Mouse (Mus musculus): ENCODE data around the gene Atp6v0c. TPM values are rescaled to one million over a fixed set of nuclear protein-coding genes. Genes with fewer than 3 reads are reported as not detected.

Gene Atp6v0c
- total and polyA plus RNA-seq, 3 experiments = 65.5 to 285 (median 189) TPM

DNA sequence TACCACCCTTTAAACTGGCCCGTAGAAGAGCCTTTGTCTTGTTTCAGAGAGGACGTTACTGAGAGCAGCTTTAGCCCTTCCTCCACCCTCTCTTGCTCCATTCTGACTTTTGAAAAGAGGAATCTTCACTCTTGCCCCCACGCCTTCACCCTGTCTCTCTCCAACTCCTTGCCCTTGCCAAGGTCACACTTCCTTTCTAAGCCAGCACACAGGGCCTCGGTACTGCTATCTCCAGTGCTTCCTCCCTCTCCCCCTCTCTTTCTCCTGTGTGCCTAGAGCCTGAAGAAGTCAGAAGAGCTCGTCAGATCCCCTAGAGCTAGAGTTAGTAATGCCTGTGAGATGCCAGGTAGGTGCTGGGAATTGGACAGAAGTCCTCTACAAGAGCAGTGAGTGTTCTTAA is 1.2 kb upstream of the Atp6v0c start:
- H3K4me3 ChIP-seq (ENCODE audit: low read depth, low read length) = no peak overlapping the region
- TF ChIP-seq TAL1 (conservative IDR thresholded peaks at IDR 0.05; ENCODE audit: low read depth, low read length) (no peak), GATA1 (IDR thresholded peaks at IDR 0.05; ENCODE audit: borderline replicate concordance, low read length) (no peak), POLR2AphosphoS5 (IDR thresholded peaks at IDR 0.05; ENCODE audit: insufficient replicate concordance, low read depth, low read length) (no peak), CTCF (IDR thresholded peaks at IDR 0.05; ENCODE audit: low read depth, low read length) (no peak), GATA2 (IDR thresholded peaks at IDR 0.05; ENCODE audit: borderline replicate concordance, low read depth, low read length) (no peak)
- no peaks in the 10 kb centered on the region for H3K9me3 ChIP-seq (replicated peaks)
- DNase-seq (ENCODE audit: low spot score) (no peak), ATAC-seq (ENCODE audit: extremely low read depth, insufficient number of reproducible peaks, low FRiP score, poor library complexity, severe bottlenecking) (no peak)
- peaks cover 68% of the 10 kb centered on the region for H3K4me1 ChIP-seq (ENCODE audit: insufficient read depth, low read depth, low read length)
- H3K36me3 ChIP-seq (replicated peaks) = peaks cover 35% of the 10 kb centered on the region
- H3K27me3 ChIP-seq (ENCODE audit: insufficient read depth, low read length) = no peaks in the 10 kb centered on the region

DNA sequence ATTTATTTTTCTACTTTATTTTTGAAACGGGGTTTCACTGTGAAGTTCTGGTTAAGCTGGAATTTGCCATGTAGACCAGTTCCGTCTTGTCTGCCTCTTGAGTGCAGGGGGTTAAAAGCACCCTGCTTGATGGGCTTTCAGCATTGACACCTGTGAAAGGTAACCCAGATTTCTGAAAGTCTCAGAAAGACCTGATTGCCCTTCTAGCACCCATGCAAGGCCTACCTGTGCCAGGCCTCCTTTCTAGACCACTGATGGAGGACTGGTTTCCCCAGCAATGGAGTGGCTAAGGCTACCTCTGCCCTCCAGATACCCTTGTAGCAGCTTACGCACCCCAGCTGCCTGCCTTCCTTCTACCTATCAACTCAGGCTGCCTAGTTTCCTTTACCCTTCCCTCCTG is 623 bp upstream of the Atp6v0c start:
- Histone ChIP-seq H3K4me1 (ENCODE audit: insufficient read depth, low read depth, low read length) (peaks cover 71% of the 10 kb centered on the region), H3K4me3 (ENCODE audit: low read depth, low read length) (peak overlapping the region; percentile 82)

DNA sequence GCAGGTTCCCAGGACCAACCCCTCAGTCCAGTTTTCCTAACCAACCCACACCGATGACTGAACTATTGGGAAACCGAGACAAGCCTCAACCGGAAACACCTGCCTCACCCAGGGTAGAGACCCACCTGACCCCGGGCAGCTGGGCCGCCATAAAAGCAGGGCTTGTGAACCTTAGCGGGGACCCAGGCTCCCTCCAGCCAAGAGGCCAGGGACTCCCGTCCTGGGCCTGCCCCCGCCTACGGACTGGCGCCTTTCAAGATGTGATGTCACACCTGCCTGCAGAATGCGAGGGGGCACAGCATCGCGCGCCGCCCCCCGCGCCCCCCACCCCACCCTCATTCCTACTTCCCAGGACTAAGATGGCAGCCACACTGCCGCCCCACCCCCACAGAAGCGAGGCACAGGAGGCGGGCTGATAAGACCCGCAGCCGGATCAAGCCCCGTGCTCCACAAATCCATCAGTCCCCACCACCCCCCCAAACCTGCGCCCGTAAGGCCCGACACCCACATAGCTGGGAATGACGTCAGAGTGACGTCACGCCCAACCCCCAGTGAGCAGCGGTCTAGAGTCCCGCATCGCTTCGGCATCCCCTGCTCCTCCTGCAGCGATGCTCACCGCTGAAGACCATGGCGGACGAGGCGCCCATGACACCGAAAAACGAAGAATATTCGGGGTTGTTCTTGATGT is 768 bp downstream of the Atp6v0c start:
- Histone ChIP-seq H3K9me3 (replicated peaks) (no peaks in the 10 kb centered on the region), H3K4me3 (ENCODE audit: low read depth, low read length) (peak overlapping the region; percentile 82), H3K36me3 (replicated peaks) (peaks cover 37% of the 10 kb centered on the region), H3K4me1 (ENCODE audit: insufficient read depth, low read depth, low read length) (peaks cover 68% of the 10 kb centered on the region), H3K27me3 (ENCODE audit: insufficient read depth, low read length) (no peaks in the 10 kb centered on the region)
- TF ChIP-seq GATA2 (IDR thresholded peaks at IDR 0.05; ENCODE audit: borderline replicate concordance, low read depth, low read length) (no peak), TAL1 (conservative IDR thresholded peaks at IDR 0.05; ENCODE audit: low read depth, low read length) (no peak), GATA1 (IDR thresholded peaks at IDR 0.05; ENCODE audit: borderline replicate concordance, low read length) (no peak), CTCF (IDR thresholded peaks at IDR 0.05; ENCODE audit: low read depth, low read length) (no peak), POLR2AphosphoS5 (IDR thresholded peaks at IDR 0.05; ENCODE audit: insufficient replicate concordance, low read depth, low read length) (no peak)
- ATAC-seq (ENCODE audit: extremely low read depth, insufficient number of reproducible peaks, low FRiP score, poor library complexity, severe bottlenecking) = no peak
- DNase-seq (ENCODE audit: low spot score) = peak; percentile 45

More for the DNA sequence above, 623 bp upstream of the Atp6v0c start:
- H3K36me3 ChIP-seq (replicated peaks) = peaks cover 39% of the 10 kb centered on the region
- H3K9me3 ChIP-seq (replicated peaks) = no peaks in the 10 kb centered on the region
- no peak for ATAC-seq (ENCODE audit: extremely low read depth, insufficient number of reproducible peaks, low FRiP score, poor library complexity, severe bottlenecking)
- no peaks in the 10 kb centered on the region for H3K27me3 ChIP-seq (ENCODE audit: insufficient read depth, low read length)
- TF ChIP-seq GATA2 (IDR thresholded peaks at IDR 0.05; ENCODE audit: borderline replicate concordance, low read depth, low read length) (no peak), TAL1 (conservative IDR thresholded peaks at IDR 0.05; ENCODE audit: low read depth, low read length) (no peak), GATA1 (IDR thresholded peaks at IDR 0.05; ENCODE audit: borderline replicate concordance, low read length) (no peak), CTCF (IDR thresholded peaks at IDR 0.05; ENCODE audit: low read depth, low read length) (no peak), POLR2AphosphoS5 (IDR thresholded peaks at IDR 0.05; ENCODE audit: insufficient replicate concordance, low read depth, low read length) (no peak)
- no peak for DNase-seq (ENCODE audit: low spot score)

DNA sequence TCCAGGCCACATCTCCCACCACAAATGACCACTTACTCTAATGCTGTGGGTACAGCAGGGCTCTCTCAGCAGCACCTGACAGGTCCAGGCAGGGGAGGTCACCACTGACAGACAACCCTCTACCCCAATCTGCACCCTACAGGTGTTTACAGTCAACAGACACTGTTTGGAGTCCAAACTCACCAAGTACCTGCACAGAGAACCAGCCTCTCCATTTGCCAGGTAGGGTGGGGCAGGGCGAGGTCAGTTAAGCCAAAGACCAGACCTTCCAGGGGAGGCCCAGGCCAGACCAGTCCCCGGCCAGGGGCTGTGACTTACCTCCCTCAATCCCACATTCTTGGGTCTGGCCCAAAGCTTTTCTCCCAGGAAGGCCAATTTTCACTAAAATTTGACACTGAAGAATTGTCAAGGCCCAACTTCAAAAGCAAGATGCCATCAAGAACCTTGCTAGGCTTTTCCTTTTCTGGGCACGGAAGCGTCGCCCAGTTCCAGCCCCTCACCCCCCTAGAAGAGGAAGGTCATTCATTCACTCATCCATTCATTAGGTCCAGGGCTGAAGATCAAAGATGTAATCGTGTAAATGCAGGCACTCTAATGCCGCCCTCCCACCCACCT is 1.5 kb downstream of the Atp6v0c start:
- Histone ChIP-seq H3K9me3 (replicated peaks) (no peaks in the 10 kb centered on the region), H3K27me3 (ENCODE audit: insufficient read depth, low read length) (no peaks in the 10 kb centered on the region), H3K4me1 (ENCODE audit: insufficient read depth, low read depth, low read length) (peaks cover 68% of the 10 kb centered on the region), H3K4me3 (ENCODE audit: low read depth, low read length) (peak overlapping the region; percentile 82), H3K36me3 (replicated peaks) (peaks cover 37% of the 10 kb centered on the region)
- DNase-seq (ENCODE audit: low spot score) (no peak), ATAC-seq (ENCODE audit: extremely low read depth, insufficient number of reproducible peaks, low FRiP score, poor library complexity, severe bottlenecking) (no peak)
- TF ChIP-seq CTCF (IDR thresholded peaks at IDR 0.05; ENCODE audit: low read depth, low read length) = no peak
- no peak for TF ChIP-seq GATA2 (IDR thresholded peaks at IDR 0.05; ENCODE audit: borderline replicate concordance, low read depth, low read length)
- TF ChIP-seq TAL1 (conservative IDR thresholded peaks at IDR 0.05; ENCODE audit: low read depth, low read length) = no peak
- TF ChIP-seq POLR2AphosphoS5 (IDR thresholded peaks at IDR 0.05; ENCODE audit: insufficient replicate concordance, low read depth, low read length) = no peak
- no peak for TF ChIP-seq GATA1 (IDR thresholded peaks at IDR 0.05; ENCODE audit: borderline replicate concordance, low read length)

DNA sequence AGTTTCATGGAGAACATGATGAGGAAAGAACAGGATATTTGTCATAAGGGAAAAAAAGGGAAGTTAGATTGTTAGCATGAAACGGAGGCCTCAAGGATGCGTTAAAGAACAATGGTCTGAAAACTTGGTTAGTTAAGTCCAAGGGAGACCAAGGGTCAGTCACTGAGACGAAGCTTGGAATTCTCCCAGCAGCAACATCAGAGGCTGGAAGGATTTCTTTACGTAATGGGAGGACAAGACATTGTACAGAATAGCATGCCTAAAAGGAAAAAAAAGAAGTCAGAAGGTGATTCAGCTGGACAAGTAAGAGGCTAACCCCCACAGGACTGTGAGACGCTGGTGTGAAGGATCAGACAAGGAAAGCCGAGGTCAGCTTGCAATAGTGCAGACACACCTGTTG is 2.4 kb downstream of the Atp6v0c start:
- Histone ChIP-seq H3K27me3 (ENCODE audit: insufficient read depth, low read length) (no peaks in the 10 kb centered on the region), H3K4me3 (ENCODE audit: low read depth, low read length) (no peak overlapping the region; the same call in 1 of the 2 replicates), H3K4me1 (ENCODE audit: insufficient read depth, low read depth, low read length) (peaks cover 73% of the 10 kb centered on the region), H3K9me3 (replicated peaks) (no peaks in the 10 kb centered on the region), H3K36me3 (replicated peaks) (peaks cover 39% of the 10 kb centered on the region)
- DNase-seq (ENCODE audit: low spot score) = no peak
- no peak for TF ChIP-seq GATA2 (IDR thresholded peaks at IDR 0.05; ENCODE audit: borderline replicate concordance, low read depth, low read length)
- no peak for TF ChIP-seq CTCF (IDR thresholded peaks at IDR 0.05; ENCODE audit: low read depth, low read length)
- no peak for TF ChIP-seq GATA1 (IDR thresholded peaks at IDR 0.05; ENCODE audit: borderline replicate concordance, low read length)
- TF ChIP-seq TAL1 (conservative IDR thresholded peaks at IDR 0.05; ENCODE audit: low read depth, low read length) = no peak
- no peak for TF ChIP-seq POLR2AphosphoS5 (IDR thresholded peaks at IDR 0.05; ENCODE audit: insufficient replicate concordance, low read depth, low read length)
- ATAC-seq (ENCODE audit: extremely low read depth, insufficient number of reproducible peaks, low FRiP score, poor library complexity, severe bottlenecking) = no peak

DNA sequence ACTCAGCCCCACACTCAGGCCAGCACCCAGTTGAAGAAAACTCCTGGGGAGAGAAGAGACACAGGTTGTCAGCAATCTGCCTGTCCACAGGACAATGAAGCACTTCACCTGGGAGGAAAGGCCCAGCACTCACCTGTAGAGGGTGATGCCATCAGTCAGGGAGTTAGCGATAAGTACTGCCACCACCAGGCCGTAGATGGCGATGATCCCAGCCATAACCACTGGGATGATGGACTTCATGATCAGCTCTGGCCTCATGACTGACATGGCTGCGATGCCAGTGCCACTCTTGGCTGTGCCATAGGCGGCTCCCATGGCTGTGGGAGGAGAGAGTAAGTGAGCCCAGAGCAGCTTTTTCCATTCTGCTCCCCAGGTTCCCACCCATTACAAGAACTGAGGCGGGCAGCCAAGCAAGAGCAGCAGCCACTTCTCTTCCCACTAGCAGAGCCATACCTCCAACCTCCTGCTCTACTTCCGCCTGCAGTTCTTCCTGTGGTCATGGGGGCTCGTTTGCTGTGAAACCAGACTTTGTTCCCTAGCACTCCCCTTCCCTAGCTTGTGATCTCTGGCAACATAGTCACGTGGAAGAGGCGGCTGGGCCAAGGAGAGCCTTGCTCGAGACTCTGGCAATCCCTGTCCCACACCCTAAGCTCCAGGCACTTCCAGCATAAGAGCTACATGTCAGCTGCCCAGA is 4.8 kb downstream of the Atp6v0c start:
- DNase-seq (ENCODE audit: low spot score) (no peak), ATAC-seq (ENCODE audit: extremely low read depth, insufficient number of reproducible peaks, low FRiP score, poor library complexity, severe bottlenecking) (no peak)
- Histone ChIP-seq H3K36me3 (replicated peaks) (peaks cover 60% of the 10 kb centered on the region), H3K4me1 (ENCODE audit: insufficient read depth, low read depth, low read length) (peaks cover 73% of the 10 kb centered on the region), H3K27me3 (ENCODE audit: insufficient read depth, low read length) (no peaks in the 10 kb centered on the region), H3K9me3 (replicated peaks) (no peaks in the 10 kb centered on the region), H3K4me3 (ENCODE audit: low read depth, low read length) (peak overlapping the region; percentile 12; the same call in 1 of the 2 replicates)
- TF ChIP-seq TAL1 (conservative IDR thresholded peaks at IDR 0.05; ENCODE audit: low read depth, low read length) (no peak), CTCF (IDR thresholded peaks at IDR 0.05; ENCODE audit: low read depth, low read length) (no peak), POLR2AphosphoS5 (IDR thresholded peaks at IDR 0.05; ENCODE audit: insufficient replicate concordance, low read depth, low read length) (no peak), GATA1 (IDR thresholded peaks at IDR 0.05; ENCODE audit: borderline replicate concordance, low read length) (no peak), GATA2 (IDR thresholded peaks at IDR 0.05; ENCODE audit: borderline replicate concordance, low read depth, low read length) (no peak)

All from G1E (cell line).